Mouse (Mus musculus) stomach, embryonic 16.5 days (tissue): ENCODE measurements around the gene Ltb. TPM values are rescaled to one million over a fixed set of nuclear protein-coding genes. Genes with fewer than 3 reads are reported as not detected.
A peak's percentile ranks its signal among the peaks of the same experiment; 100 is the strongest.

ENCODE experiments used
- ATAC-seq: fragments of 200-750 bp; cut with Nextera tagmentation; 2 replicates; pipeline ENCODE4 v1.8.0; 2017; ENCODE audit warnings: moderate number of reproducible peaks, moderate TSS enrichment; ENCODE audit not compliant: insufficient read depth, low FRiP score
- H3K27ac ChIP-seq: fragments of 300-500 bp; sonication (generic); 2 replicates; pipeline ENCODE4 v1.5.1; 2014; ENCODE audit warnings: low read length
- H3K27me3 ChIP-seq: fragments of 300-500 bp; sonication (generic); 2 replicates; pipeline ENCODE4 v1.6.1; 2014; ENCODE audit warnings: low read length, control low read depth, mixed read lengths; ENCODE audit not compliant: control insufficient read depth, insufficient read depth
- H3K36me3 ChIP-seq: fragments of 300-500 bp; sonication (generic); 2 replicates; pipeline ENCODE4 v1.6.1; 2014; ENCODE audit warnings: low read length; ENCODE audit not compliant: control insufficient read depth, insufficient read depth
- H3K4me1 ChIP-seq: fragments of 300-500 bp; sonication (generic); 2 replicates; pipeline ENCODE4 v1.6.1; 2014; ENCODE audit warnings: low read length, control low read depth, mixed read lengths; ENCODE audit not compliant: control insufficient read depth, insufficient read depth
- H3K4me2 ChIP-seq: fragments of 300-500 bp; sonication (generic); 2 replicates; pipeline ENCODE4 v1.6.1; 2014; ENCODE audit warnings: low read depth, low read length, mixed read lengths
- H3K4me3 ChIP-seq: fragments of 300-500 bp; sonication (generic); replicated peaks from 2 replicates; pipeline ENCODE4 v1.5.1; 2014; ENCODE audit warnings: mild to moderate bottlenecking, low read length
- H3K9ac ChIP-seq: fragments of 300-500 bp; sonication (generic); 2 replicates; pipeline ENCODE4 v1.6.1; 2014; ENCODE audit warnings: low read length
- H3K9me3 ChIP-seq: fragments of 300-500 bp; sonication (generic); replicated peaks from 2 replicates; pipeline ENCODE4 v1.6.1; 2016; ENCODE audit warnings: low read length, control low read depth; ENCODE audit not compliant: control insufficient read depth
- WGBS: fragments of 180-500 bp; shearing (Covaris S2); extraction: QIAGEN DNeasy Blood & Tissue Kit; methylation state at CpG from one replicate; pipeline ENCODE4 v1.1.7; 2014; 5-methylcytosine and 5-hydroxymethylcytosine counted together
- polyA plus RNA-seq: library from polyadenylated mRNA; unstranded; fragments of >200 nt; fragmentation: Nextera tagmentation; extraction: Ambion mirVana; gene quantifications from 2 replicates; pipeline ENCODE4 v1.2.1, GENCODE M21; 2015

Gene Ltb
- polyA plus RNA-seq, 1 experiment from 2014 or later = 2.0 TPM

DNA sequence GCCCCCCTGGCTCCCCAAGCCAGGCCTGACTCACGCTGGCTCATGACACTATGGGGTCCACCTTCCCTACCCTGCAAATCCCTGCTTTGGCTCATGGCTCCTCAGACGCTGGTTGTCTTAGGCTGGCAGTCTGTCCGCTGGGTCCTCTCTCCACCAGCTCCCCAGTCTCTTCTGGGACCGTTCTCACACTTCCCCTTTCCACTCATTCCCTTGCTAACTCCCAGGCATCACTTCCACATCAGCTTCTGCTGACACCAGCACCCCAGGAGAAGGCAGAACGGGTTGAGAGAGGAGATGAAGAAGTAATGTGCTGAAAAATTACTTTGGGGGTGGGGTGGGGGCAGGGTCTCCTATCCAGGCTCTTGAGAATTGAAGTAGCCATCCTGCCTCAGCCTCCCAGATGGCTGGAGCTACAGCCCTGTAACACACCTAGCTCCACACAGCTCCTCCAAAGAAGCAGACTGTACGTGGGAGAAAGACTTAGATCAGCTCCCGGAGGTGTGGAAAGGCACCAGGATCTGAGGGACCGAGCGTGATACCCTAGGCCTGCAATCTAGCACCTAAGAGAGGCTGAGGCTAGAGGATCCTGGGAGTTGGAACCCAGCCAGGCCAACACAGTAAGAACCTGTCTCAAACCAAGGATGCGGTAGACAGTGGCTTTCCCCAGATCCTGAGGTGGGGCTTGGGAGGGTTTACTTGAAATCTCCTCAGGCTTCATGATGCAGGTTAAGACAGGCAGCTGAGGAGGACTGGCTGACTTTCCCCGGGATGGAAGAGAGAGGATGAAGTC lies 21.6 kb upstream of the Ltb start:
- H3K27ac ChIP-seq = no peak overlapping the region
- H3K36me3 ChIP-seq = no peaks in the 10 kb centered on the region
- H3K4me3 ChIP-seq = no peak overlapping the region
- WGBS = 61% methylated on average over 11 of the region's 11 CpGs
- no peaks in the 10 kb centered on the region for H3K9me3 ChIP-seq
- no peaks in the 10 kb centered on the region for H3K27me3 ChIP-seq
- no peak for ATAC-seq
- H3K4me1 ChIP-seq = no peaks in the 10 kb centered on the region
- H3K9ac ChIP-seq = no peak overlapping the region
- H3K4me2 ChIP-seq = no peak overlapping the region

DNA sequence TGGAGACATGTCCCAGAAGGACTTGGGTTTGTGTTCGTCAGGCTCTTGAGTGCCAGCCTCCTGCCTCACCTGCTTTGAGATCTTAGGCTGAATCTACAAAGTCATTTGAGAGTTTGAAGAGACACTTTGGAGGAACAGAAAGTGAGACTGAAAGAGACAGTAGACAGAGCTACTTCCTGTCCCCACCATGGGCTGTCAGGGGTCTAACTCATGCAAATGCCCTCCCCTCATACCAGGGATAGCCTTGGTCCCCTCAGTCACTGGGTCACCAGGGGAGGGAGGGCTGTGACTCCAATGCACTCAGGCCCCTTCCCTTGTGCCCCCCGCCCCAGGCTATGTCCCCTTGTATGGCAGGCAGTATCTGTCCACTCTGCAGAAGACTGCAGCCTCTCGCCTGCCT lies 20.9 kb upstream of the Ltb start:
- Histone ChIP-seq H3K36me3 (no peaks in the 10 kb centered on the region), H3K9me3 (no peaks in the 10 kb centered on the region), H3K4me2 (no peak overlapping the region), H3K4me1 (no peaks in the 10 kb centered on the region), H3K9ac (no peak overlapping the region), H3K27ac (no peak overlapping the region), H3K4me3 (no peak overlapping the region), H3K27me3 (no peaks in the 10 kb centered on the region)
- 77% methylated on average over 3 of the region's 3 CpGs for WGBS
- no peak for ATAC-seq

DNA sequence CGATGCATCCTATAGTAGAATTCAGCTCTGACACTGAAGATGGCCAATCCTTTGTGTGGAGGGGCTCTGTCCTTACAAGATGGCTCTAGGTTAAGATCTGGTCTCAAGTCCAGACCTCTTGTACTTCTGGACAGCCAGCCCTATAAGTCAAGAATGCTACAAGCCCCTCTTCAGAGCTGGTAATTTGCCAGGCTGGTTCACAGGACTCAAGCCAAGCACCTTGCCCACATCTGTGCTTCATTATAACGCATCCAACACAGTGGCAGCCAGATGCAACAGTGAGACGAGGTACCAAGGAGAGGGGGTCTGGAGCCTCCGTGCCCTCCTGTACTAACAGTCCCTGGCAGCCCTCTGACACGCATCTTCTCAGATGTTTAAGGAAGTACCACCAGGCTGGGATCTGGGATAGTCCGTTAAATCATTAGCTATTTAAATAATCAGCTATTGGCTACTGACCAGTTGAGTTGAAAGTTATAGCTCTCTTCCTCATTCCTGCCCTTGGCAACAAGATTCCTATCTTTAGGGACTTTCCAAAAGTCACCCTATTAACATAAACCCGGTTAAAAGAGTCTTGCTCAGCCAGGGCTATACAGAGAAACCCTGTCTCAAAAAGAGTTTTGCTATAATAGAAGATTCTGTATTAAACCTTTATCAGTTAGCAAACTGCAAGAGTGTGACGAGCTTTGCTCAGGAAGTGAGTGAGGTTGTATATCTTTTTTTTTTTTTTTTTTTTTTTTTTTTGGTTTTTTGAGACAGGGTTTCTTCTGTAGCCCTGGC lies 19.9 kb upstream of the Ltb start:
- WGBS = 64% methylated on average over 8 of the region's 8 CpGs
- no peak overlapping the region for H3K9ac ChIP-seq
- no peak for ATAC-seq
- H3K4me2 ChIP-seq = no peak overlapping the region
- no peaks in the 10 kb centered on the region for H3K4me1 ChIP-seq
- no peak overlapping the region for H3K27ac ChIP-seq
- H3K9me3 ChIP-seq = no peaks in the 10 kb centered on the region
- no peaks in the 10 kb centered on the region for H3K27me3 ChIP-seq
- H3K36me3 ChIP-seq = no peaks in the 10 kb centered on the region
- H3K4me3 ChIP-seq = no peak overlapping the region

DNA sequence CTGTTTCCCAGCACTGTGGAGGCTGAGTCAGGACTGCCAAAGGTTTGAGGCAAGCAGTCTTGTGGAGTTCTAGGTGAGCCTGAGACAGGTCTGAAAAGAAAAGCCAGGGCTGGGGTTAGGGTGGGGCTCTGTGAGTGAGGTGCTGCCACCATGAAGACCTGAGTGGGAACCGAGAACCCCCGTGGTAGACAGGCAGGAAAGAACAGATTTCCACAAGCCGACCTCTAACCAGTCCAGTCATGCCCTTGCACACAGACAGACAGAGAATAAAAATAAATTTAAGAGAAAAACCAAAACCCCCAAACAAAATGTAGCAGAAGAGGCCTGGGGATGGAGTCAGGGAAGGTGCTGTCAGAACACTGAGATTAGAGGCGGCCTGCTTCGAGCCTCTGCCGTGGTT lies 18.9 kb upstream of the Ltb start:
- Histone ChIP-seq H3K9ac (no peak overlapping the region), H3K36me3 (no peaks in the 10 kb centered on the region), H3K27ac (no peak overlapping the region), H3K4me3 (no peak overlapping the region), H3K4me1 (no peaks in the 10 kb centered on the region), H3K9me3 (no peaks in the 10 kb centered on the region), H3K27me3 (no peaks in the 10 kb centered on the region), H3K4me2 (no peak overlapping the region)
- ATAC-seq = no peak
- 69% methylated on average over 6 of the region's 6 CpGs for WGBS

DNA sequence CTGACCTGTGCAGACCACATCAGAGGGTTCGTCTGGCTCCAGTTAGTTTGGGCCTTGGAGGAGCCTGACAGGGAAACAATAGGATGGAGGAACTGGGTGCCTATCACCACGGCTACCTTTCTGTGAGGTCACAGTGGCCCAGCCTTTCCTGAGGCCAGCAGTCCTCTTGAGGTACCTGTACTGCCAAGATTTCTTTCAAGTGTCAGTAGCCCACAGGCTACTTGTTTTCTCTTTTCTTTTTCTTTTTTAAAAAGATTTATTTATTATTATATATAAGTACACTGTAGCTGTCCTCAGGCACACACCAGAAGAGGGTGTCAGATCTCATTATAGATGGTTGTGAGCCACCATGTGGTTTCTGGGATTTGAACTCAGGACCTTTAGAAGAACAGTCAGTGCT lies 18.3 kb upstream of the Ltb start, which contains the start of gene Aif1:
TSS of gene Aif1 (minus strand) at position 101 of the 400 bp plus-strand sequence.
- 37% methylated on average over 2 of the region's 2 CpGs for WGBS
- no peak within 1 kb of the TSS for H3K27ac ChIP-seq
- H3K27me3 ChIP-seq = no peaks in the 10 kb centered on the region
- no peak within 1 kb of the TSS for H3K4me3 ChIP-seq
- no peak within 1 kb of the TSS for H3K4me2 ChIP-seq
- H3K36me3 ChIP-seq = no peaks in the 10 kb centered on the region
- no peaks in the 10 kb centered on the region for H3K4me1 ChIP-seq
- no peak for ATAC-seq
- 0 out of 2 replicates have a peak within 1 kb of the TSS, but pooled peaks have one; percentile 9 for H3K9ac ChIP-seq
- no peaks in the 10 kb centered on the region for H3K9me3 ChIP-seq

DNA sequence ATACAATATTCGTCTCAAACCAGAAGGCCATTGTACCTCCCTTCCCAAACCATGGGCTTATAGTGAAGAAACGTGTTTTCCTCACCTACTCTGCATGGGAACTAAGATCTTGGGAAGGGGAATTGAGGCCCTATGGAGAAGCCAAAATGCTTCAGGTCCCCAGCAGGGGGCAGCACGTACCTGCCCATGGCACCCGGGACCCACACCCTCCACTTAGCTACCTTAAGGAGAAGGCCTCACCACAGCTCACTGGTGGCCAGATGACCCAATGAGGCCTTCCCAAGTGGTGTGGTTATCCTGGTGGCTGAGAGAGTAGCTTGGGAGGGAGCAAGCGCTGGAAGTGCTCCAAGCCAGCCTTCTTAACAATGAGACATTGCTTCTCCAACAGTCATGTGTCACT lies 15.7 kb upstream of the Ltb start:
- no peak overlapping the region for H3K27ac ChIP-seq
- H3K27me3 ChIP-seq = no peaks in the 10 kb centered on the region
- H3K4me3 ChIP-seq = no peak overlapping the region
- peak; percentile 77 for ATAC-seq
- H3K36me3 ChIP-seq = no peaks in the 10 kb centered on the region
- H3K9ac ChIP-seq = no peak overlapping the region
- no peaks in the 10 kb centered on the region for H3K9me3 ChIP-seq
- WGBS = 14% methylated on average over 5 of the region's 5 CpGs
- H3K4me1 ChIP-seq = no peaks in the 10 kb centered on the region
- no peak overlapping the region for H3K4me2 ChIP-seq

DNA sequence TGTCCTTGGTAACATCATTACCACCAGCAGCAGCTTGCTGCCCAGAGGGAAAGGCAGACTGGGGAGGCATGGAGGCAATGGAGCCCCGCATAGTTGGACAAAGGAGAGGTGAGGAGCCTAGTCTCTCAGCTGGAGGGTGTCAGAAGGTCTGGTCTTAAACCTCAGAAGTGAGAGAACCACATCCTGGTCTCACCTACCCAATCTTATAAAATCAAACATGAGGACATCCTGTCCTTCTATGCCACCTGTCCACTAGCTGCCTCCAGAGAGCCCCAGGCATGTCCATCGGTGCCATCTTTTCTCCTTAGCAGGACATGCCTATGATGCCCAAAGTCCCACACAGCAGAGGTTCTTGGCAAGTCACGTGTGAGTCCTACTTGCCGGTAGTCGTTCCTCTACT lies 14.1 kb upstream of the Ltb start:
- 85% methylated on average over 5 of the region's 5 CpGs for WGBS
- H3K9me3 ChIP-seq = no peaks in the 10 kb centered on the region
- ATAC-seq = no peak

DNA sequence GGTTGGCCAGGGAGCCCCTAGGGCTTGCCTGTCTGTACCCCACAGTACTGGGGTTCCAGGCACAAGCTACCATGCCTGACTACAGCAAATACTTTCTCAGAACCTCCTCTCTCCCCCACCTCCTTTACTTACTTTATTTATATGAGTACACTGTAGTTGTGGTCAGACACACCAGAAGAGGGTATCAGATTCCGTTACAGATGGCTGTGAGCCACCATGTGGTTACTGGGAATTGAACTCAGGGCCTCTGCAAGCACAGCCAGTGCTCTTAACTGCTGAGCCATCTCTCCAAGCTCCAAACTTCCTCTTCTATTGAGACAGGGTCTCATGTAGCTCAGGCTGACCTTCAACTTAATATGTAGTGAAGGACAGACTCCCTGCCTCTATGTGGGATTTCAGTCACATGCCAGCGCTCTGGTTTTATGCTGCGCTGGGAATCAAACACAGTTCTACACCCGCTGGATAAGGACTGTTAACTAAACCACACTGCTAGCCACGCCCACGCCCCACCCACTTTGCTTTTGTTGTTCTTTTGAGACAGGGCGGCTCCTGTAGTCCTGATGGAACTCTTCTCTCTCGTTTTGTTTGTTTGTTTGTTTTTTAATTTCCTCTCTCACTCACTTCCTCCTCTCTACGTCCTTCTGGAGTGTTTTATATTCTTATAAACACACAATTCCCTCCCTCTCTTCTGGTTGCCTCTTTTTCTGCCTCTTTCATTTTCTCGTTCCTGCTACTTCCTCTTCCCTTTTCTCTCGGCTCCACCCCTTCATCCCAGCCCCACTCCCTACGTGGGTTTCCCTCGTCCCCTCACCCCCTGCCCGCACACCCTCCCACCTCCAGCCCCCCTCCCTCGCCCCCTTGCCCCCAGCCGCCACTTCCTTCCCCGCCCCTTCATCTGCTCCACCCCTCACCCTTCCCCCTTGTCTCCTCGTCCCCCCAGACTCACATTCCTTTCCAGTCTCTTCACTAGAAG lies 8.3 kb upstream of the Ltb start:
- Histone ChIP-seq H3K4me1 (peaks cover 4% of the 10 kb centered on the region), H3K4me2 (peak overlapping the region; percentile 50), H3K4me3 (peak overlapping the region; percentile 47), H3K36me3 (no peaks in the 10 kb centered on the region), H3K27ac (peak overlapping the region; percentile 74), H3K9me3 (no peaks in the 10 kb centered on the region), H3K27me3 (no peaks in the 10 kb centered on the region), H3K9ac (peak overlapping the region; percentile 47)
- peak; percentile 68 for ATAC-seq
- 4% methylated on average over 18 of the region's 18 CpGs for WGBS

More for the DNA sequence above, 14.1 kb upstream of the Ltb start:
- Histone ChIP-seq H3K36me3 (no peaks in the 10 kb centered on the region), H3K27ac (no peak overlapping the region), H3K9ac (no peak overlapping the region), H3K4me2 (no peak overlapping the region), H3K4me1 (no peaks in the 10 kb centered on the region), H3K27me3 (no peaks in the 10 kb centered on the region), H3K4me3 (no peak overlapping the region)
